Mouse (Mus musculus): Measurements from ENCODE around the gene Setd7. TPM values are rescaled to one million over a fixed set of nuclear protein-coding genes. Genes with fewer than 3 reads are reported as not detected.

The Setd7 gene
- total and polyA plus RNA-seq, 3 experiments: 11.3 to 37.9 (median 15.3) TPM

- Histone ChIP-seq H3K36me3 (ENCODE audit: control insufficient read depth in 1 of 2, insufficient read depth in 2 of 2, low read length in 2 of 2) (peaks cover 0 to 4% of the 10 kb centered on the region in 2 experiments; a peak in 2 of 4 replicates), H3K4me1 (ENCODE audit: control insufficient read depth in 1 of 2, insufficient read depth in 2 of 2, low read length in 2 of 2) (peaks cover 2 to 9% of the 10 kb centered on the region in 2 experiments; a peak in 3 of 4 replicates), H3K9me3 (replicated peaks; ENCODE audit: insufficient read depth, low read length) (no peaks in the 10 kb centered on the region), H3K4me3 (ENCODE audit: control insufficient read depth in 1 of 2, insufficient read depth in 1 of 2, low read depth in 2 of 2, low read length in 2 of 2) (no peak overlapping the region), H3K27ac (ENCODE audit: control insufficient read depth, low read depth, low read length) (no peak overlapping the region), H3K27me3 (ENCODE audit: control insufficient read depth in 1 of 2, insufficient read depth in 2 of 2, low read length in 2 of 2) (peaks cover 0 to 5% of the 10 kb centered on the region in 2 experiments; a peak in 2 of 4 replicates), H3K79me2 (ENCODE audit: control insufficient read depth, insufficient read depth, low read length, poor library complexity) (no peaks in the 10 kb centered on the region), H3K9ac (ENCODE audit: control insufficient read depth, low read depth, low read length, poor library complexity, severe bottlenecking) (no peak overlapping the region)
- TF ChIP-seq JUND (IDR thresholded peaks at IDR 0.05; ENCODE audit: low read depth, low read length): no peak
- no peak for DNase-seq (ENCODE audit: low read depth, low spot score)
Measured at GRCm38 (mm10) chr3:51601461-51601860, 40.8 kb upstream of the Setd7 start.

- H3K27me3 ChIP-seq (ENCODE audit: control insufficient read depth in 1 of 2, insufficient read depth in 2 of 2, low read length in 2 of 2): peaks cover 0 to 5% of the 10 kb centered on the region in 2 experiments; a peak in 2 of 4 replicates
- TF ChIP-seq ZMIZ1 (IDR thresholded peaks at IDR 0.05; ENCODE audit: low read depth, low read length): no peak
- no peak for TF ChIP-seq BHLHE40 (IDR thresholded peaks at IDR 0.05; ENCODE audit: borderline replicate concordance, low read depth, low read length)
- TF ChIP-seq RAD21 (IDR thresholded peaks at IDR 0.05; ENCODE audit: low read depth, low read length): no peak
- TF ChIP-seq JUND (IDR thresholded peaks at IDR 0.05; ENCODE audit: low read depth, low read length): no peak
- TF ChIP-seq MAFK (IDR thresholded peaks at IDR 0.05; ENCODE audit: borderline replicate concordance, low read depth, low read length): no peak
- TF ChIP-seq POLR2AphosphoS5 (IDR thresholded peaks at IDR 0.05; ENCODE audit: borderline replicate concordance, low read depth, low read length): no peak
- TF ChIP-seq TAL1 (IDR thresholded peaks at IDR 0.05; ENCODE audit: low read length): no peak
- no peak for TF ChIP-seq POLR2A (IDR thresholded peaks at IDR 0.05; ENCODE audit: control insufficient read depth in 1 of 2, insufficient read depth in 1 of 2, low read depth in 1 of 2, low read length in 2 of 2, poor library complexity in 1 of 2)
- TF ChIP-seq NELFE (IDR thresholded peaks at IDR 0.05; ENCODE audit: low read depth, low read length): no peak
- TF ChIP-seq GABPA (IDR thresholded peaks at IDR 0.05; ENCODE audit: low read depth, low read length): no peak
- no peak for TF ChIP-seq MYC (IDR thresholded peaks at IDR 0.05; ENCODE audit: low read depth, low read length)
- TF ChIP-seq TCF12 (IDR thresholded peaks at IDR 0.05; ENCODE audit: low read depth, low read length): no peak
- no peak for TF ChIP-seq E2F4 (IDR thresholded peaks at IDR 0.05; ENCODE audit: borderline replicate concordance, low read depth, low read length)
- TF ChIP-seq KAT2A (conservative IDR thresholded peaks at IDR 0.05; ENCODE audit: low read depth, low read length): no peak
- no peak for TF ChIP-seq MAZ (IDR thresholded peaks at IDR 0.05; ENCODE audit: low read depth, low read length)
- H3K9me3 ChIP-seq (replicated peaks; ENCODE audit: insufficient read depth, low read length): no peaks in the 10 kb centered on the region
- no peak for DNase-seq (ENCODE audit: low read depth, low spot score)
- H3K36me3 ChIP-seq (ENCODE audit: control insufficient read depth in 1 of 2, insufficient read depth in 2 of 2, low read length in 2 of 2): peaks cover 0 to 4% of the 10 kb centered on the region in 2 experiments; a peak in 2 of 4 replicates
- H3K4me1 ChIP-seq (ENCODE audit: control insufficient read depth in 1 of 2, insufficient read depth in 2 of 2, low read length in 2 of 2): peaks cover 2 to 9% of the 10 kb centered on the region in 2 experiments; a peak in 3 of 4 replicates
- no peak overlapping the region for H3K27ac ChIP-seq (ENCODE audit: control insufficient read depth, low read depth, low read length)
- H3K79me2 ChIP-seq (ENCODE audit: control insufficient read depth, insufficient read depth, low read length, poor library complexity): no peaks in the 10 kb centered on the region
- no peak overlapping the region for H3K4me3 ChIP-seq (ENCODE audit: control insufficient read depth in 1 of 2, insufficient read depth in 1 of 2, low read depth in 2 of 2, low read length in 2 of 2)
- no peak overlapping the region for H3K9ac ChIP-seq (ENCODE audit: control insufficient read depth, low read depth, low read length, poor library complexity, severe bottlenecking)
Measured at GRCm38 (mm10) chr3:51600728-51601127, 40.0 kb upstream of the Setd7 start.
